Mouse (Mus musculus) frontal cortex, postnatal 14 days (tissue): ENCODE data around the gene Mllt11.
"Not testable (repeated sequence)": the region's sequence is repeated elsewhere in the genome, so short reads cannot be mapped to it uniquely, and the experiment has no call there.

ENCODE experiments used
- DNase-seq, 2 experiments: peaks; one replicate each; pipeline ENCODE4 v3.0.0; 2022; ENCODE audit warnings: low spot score in 2 of 2

The Mllt11 gene

DNA sequence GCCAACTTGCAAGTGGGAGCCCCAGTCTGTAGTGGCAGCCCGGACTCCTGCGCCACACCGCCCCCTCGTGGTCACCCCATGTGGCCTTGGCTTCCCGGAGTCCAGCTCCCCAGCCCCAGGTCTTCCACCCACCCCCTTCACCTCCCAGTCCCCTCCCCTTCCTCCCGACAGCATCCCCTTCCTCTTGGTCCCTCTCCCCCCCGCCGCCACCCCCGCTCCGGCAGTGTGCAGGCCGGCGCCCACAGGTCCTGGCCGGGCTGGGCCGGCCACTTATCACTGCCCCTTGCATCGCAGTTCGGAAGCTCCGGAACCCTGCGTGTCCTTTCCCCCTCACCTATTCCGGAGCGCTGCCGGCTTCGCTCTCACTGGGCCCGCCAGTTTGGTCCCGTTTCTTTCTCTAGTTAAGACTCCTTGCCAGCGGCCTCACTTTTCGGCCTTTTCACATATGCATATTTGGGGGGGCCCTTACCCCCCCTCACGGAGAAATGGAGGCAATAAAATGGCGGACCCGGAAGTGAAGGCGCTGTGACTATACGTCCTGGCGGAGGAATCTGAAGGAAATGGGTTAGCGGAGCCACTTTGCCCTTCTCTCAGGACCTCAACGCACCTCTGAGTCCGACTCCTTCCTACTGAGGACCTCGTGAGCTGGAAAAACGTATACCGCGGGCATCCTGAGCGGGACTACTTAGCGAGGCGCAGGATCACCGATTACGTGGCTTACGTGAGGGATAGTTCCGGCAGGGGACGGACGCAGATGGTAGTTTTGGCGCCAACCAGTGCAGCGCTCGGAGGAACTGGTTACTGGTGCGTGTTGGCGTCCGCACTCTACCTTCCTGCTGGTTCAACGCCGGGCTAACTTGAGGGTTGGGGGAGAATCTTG is 14.5 kb downstream of the Mllt11 start, which contains the start of gene Gabpb2:
Gene Gabpb2 (minus strand): TSS at position 662 of the 880 bp plus-strand sequence.
- peak; percentile 82 to 85 for DNase-seq

DNA sequence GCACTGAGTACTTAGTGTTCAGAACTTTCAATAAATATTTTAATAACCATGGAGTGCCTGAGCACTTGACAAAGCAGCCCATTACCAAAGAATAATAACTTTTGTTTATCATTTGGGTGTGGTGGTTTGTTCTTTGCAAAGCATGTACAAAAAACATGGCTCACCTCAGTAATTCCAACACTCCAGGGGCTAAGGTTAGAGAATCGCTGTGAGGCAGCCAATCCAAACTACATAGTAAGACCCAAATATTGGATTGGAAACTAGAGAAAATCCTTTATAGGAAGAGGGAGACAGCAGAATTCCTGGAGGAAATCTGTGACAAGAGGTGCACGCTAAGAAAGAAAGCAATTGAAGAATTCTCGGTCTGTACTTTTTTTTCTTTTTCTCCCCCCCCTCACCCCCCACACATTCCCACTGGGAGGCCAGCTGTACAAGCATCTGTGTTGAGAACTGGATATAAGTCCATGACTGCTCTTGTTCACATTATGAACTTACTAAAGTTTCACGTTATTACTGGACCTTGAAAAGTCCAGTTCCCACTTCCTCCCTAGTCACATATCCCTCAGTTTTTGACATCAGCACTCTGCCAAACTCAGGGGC is 15.2 kb downstream of the Mllt11 start:
- DNase-seq = no peak

GRCm38 (mm10) chr3:95213609-95213975 is 18.4 kb downstream of the Mllt11 start:
- no peak for DNase-seq

- not testable (repeated sequence) for DNase-seq
Observed at GRCm38 (mm10) chr3:95212889-95213608, 18.9 kb downstream of the Mllt11 start.

DNA sequence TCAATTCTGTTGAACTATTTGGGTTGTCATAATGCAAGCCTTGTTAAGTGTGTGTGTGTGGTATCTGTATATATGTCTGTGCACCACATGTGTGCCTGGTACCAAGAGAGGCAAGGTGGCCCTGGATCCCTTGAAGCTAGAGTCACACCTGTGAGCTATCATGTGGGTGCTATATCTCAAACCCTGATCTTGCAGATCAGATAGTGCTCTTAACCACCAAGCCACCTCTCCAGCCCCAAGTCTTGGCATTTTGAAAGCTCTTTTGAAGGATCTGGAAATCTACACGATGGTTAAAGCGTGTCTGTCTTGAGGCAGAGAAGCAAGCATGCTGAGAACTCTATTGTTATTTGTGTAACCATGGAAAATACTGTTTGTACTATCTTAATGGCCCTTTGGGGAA is 21.4 kb downstream of the Mllt11 start:
- no peak for DNase-seq

DNA sequence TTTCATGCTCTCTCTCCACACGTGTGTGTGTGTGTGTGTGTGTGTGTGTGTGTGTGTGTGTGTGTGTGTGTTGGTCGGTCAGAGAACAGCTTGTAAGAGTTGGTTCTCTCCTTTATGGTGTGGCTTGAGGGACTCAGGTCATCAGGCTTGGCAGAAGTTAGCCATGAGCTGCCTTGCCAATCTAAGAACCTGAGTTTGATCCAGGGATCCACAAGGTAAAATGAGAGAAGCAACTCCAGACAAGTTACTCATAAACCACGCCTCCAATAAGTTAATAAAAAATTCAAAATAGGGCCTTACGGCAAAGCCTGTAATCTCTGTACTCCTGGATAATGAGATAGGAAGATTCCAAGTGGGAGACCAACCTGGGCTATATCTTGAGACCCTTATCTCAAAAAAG is 23.7 kb downstream of the Mllt11 start:
- no peak for DNase-seq

- DNase-seq = no peak
Observed at GRCm38 (mm10) chr3:95203880-95204279, 28.1 kb downstream of the Mllt11 start.

GRCm38 (mm10) chr3:95200562-95200961 is 31.4 kb downstream of the Mllt11 start:
- no peak for DNase-seq

DNA sequence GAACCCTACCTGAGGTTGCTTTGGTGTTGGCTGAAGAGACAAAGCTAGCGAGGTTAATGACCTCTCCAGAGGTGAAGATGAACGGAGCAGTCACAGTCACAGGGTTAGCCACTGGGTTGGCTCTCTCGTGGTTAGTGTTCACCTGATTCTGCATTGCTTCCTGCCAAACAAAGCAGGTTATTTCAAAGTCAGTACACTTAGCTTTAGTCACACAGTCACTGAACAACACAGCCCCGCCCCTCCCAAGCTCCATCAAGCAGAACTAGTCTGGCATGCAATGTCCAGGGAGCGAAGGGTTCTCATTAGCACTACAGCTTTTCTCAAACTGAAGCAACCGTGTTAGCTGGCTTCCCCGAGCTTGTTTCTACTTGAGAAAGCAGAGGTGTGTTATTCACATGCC is 31.8 kb downstream of the Mllt11 start:
- no peak for DNase-seq

DNA sequence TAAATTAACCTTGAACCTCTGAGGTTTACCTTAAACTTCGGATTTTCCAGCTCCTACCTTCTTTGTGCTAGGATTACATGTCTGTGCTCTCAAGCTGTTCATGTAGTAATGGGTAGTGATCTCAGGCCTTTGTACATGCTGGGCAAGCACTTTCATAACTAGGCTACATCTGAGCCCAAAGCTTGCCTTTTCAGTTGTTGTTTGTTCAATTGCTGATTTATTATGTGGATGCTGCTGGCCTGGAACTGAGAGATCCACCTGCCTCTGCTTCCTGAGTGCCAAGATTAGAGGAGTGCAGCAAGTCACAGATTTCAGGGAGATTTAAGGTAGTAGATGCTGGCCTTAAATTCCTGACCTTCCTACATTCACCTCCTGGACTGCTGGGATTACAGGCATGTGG is 32.9 kb downstream of the Mllt11 start:
- DNase-seq = no peak

DNA sequence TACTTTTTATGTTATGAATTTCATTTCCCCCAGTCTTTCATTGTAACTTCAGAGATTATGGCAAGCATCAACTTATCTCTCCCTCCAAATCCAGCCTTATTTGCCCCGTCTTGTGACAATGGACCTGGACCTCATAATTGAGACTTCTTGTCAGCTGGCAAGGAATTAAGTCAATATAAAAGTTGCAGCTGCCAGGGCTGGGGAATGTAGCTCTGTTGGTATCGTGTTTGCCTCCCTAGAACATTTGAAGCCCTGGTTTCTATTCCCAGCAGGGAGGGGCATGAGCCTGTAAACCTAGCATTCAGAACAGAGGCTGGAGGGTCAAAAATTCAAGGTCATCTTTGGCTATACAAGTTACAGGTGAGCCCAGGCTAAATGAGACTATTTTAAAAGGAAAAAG is 36.2 kb downstream of the Mllt11 start:
- no peak for DNase-seq

DNA sequence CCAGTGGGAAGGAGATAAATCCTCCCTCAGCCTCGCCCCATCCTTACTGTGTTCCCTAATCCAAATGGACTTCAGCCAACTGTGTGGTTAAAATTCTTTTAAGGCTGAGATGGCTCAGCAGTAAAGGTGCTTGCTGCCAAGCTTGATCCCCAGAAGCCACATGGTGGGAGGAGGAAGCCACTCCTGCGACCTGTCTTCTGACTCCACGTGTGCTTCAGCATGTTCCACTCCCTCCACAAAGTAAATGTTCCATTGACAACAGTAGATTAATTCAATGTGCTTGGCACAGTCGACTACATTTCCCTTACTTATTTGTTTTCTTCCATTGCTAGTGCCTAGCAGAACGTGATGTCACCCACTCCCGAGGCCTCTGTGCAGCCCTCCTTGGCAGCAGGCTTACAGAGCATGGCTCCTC is 37.2 kb downstream of the Mllt11 start:
- DNase-seq = no peak

- DNase-seq = no peak
Observed at GRCm38 (mm10) chr3:95186888-95187287, 45.1 kb downstream of the Mllt11 start.

- no peak for DNase-seq
Observed at GRCm38 (mm10) chr3:95186100-95186499, 45.9 kb downstream of the Mllt11 start.

DNA sequence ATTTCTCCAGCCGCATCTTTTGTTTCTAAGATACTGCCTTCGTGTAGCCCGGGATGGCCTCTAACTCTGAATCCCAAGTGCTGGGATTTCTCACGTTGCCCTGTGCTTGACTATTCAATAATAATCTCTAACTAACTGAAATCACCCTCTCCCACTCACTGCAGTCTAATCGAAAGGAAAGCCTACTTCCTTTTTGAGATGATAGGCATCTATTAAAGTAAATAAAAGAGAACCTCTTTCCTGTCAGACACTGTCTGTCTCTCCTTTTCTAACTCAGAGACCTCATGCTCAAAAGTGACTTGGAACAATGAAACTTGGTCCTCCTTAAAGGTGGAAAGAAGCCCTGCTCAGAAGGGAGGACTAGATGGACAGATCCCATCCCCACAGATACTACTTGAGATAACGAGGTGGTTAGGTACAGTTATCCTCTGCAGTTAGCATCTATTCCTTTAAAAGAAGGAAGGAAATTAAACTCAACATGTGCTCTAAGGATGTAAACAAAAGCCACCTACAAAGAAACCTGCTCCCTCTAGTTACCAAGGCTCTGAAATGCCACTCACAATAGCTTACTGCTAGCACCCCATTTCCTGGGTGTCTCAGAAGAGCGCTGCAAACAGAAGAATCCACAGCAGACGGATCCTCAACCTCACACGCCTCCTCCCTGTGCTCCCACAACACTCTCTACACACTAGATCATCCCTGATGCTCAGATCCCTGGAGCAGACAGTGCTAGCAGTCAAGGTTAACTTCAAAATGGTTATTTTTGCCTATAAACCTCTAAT is 47.0 kb downstream of the Mllt11 start:
- DNase-seq = no peak

DNA sequence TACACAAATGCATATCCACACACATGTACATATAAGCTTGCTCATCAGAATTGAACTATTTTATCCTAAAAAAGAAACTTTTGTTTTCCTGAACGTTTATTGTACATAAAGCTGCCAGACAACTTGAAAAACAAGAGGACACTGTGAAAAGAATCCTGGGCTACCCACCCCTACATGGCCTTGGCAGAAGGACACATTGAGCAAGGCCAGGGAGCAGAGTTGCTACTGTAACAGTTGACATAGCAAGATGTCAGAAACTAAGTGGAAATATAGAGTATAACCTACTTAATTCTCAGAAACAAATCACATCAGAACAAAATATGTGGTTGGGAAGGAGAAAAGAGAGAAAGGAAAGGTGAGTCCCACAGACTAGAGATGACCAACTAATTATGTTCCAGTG is 50.1 kb downstream of the Mllt11 start:
- no peak for DNase-seq

- no peak for DNase-seq
Observed at GRCm38 (mm10) chr3:95179890-95180289, 52.1 kb downstream of the Mllt11 start.

DNA sequence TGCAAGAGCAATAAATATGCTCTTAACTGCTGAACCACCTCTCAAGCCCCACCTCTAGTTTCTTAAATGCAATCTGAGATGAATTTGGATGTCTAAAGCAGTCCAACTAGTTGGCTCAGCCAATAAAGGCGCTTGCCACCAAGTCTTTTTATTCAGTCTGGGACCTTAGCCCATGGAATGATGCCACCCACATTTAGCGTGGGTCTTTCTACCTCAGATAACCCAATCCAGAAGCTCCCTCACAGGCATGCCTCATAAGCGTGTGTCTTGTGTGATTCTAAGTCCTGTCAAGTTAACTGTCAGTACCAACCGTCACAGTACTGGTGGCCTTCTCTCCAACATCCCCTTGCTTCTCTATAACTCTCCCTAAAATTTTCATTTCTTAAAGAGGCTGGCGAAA is 53.0 kb downstream of the Mllt11 start:
- no peak for DNase-seq

GRCm38 (mm10) chr3:95177583-95177982 is 54.4 kb downstream of the Mllt11 start:
- DNase-seq = no peak

- DNase-seq = no peak
Observed at GRCm38 (mm10) chr3:95176500-95176899, 55.5 kb downstream of the Mllt11 start.

- DNase-seq = peak; percentile 67 to 79
Observed at GRCm38 (mm10) chr3:95174011-95174592, 57.9 kb downstream of the Mllt11 start.
